8 mouse cellular contexts compared by ENCODE assay signal in the genomic region with DNA sequence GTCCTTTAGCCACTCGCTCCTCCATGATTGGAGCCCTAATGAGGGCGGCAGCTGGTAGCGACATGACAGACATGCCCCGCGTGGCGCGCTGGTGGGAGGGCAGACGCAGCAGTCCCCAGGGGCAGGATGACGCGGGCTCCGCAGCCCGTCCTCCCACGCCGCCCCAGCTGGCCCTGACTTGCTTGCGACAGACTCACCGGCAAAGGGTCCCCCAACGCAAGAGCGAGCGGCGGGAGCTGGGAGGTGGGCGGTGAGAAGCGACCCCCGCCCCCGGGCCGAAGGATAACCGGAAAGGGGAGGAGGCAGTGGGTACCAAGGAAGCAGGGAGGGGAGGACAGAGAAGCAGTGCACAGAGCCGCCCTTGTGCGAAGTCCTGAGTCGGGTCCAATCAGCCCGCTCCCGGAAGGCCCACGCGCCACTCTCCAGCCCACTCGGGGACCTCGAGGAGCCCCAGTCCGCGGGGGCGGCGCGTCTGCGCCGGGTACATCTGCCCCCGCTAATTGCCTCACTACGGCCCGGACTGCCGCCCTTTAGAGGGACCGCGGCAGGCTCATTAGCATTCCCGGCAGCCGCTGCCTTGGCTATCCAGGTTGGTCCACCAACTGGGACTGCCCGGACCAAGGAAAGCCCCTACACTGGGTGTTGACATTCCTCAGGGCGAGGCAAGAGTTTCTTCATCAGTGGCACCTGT. TPM values are rescaled to one million over a fixed set of nuclear protein-coding genes. Genes with fewer than 3 reads are reported as not detected.
A peak's percentile ranks its signal among the peaks of the same experiment; 100 is the strongest.
DNase-seq lines count a peak whose midpoint lies in the region; ATAC-seq lines count a peak whose summit lies in the region.

No protein-coding gene starts in this region.

- peak; percentile 70 for DNase-seq in CD4-positive, CD25-positive, alpha-beta regulatory T cell, adult 2 months (ENCODE audit: low read depth, low spot score)
- DNase-seq in adrenal gland, adult 2 months = peak; percentile 65
- peak; percentile 71 for DNase-seq in embryonic facial prominence, embryonic 10.5 days (ENCODE audit: low spot score)
- no peak for DNase-seq in heart, embryonic 10.5 days (ENCODE audit: low spot score)
- peak; percentile 82 for DNase-seq in neural tube, embryonic 11.5 days (ENCODE audit: low spot score)
- peak; percentile 28 for DNase-seq in yolk sac, embryonic 10.5 days (ENCODE audit: low spot score)

- H3K9ac ChIP-seq in kidney, embryonic 15.5 days = peak overlapping the region; percentile 47
- H3K9ac ChIP-seq in limb, embryonic 13.5 days = peak overlapping the region; percentile 66
- H3K9ac ChIP-seq in neural tube, embryonic 11.5 days (ENCODE audit: low read length) = peak overlapping the region; percentile 60

- under 1% methylated on average over 52 of the region's 52 CpGs for WGBS in embryonic facial prominence, embryonic 10.5 days
- under 1% methylated on average over 52 of the region's 52 CpGs for WGBS in heart, embryonic 10.5 days
- WGBS in kidney, embryonic 15.5 days = under 1% methylated on average over 52 of the region's 52 CpGs
- under 1% methylated on average over 52 of the region's 52 CpGs for WGBS in limb, embryonic 13.5 days
- under 1% methylated on average over 52 of the region's 52 CpGs for WGBS in neural tube, embryonic 11.5 days

- peak overlapping the region; percentile 97 for H3K4me2 ChIP-seq in kidney, embryonic 15.5 days
- H3K4me2 ChIP-seq in limb, embryonic 13.5 days (replicated peaks) = peak overlapping the region; percentile 99
- peak overlapping the region; percentile 96 for H3K4me2 ChIP-seq in neural tube, embryonic 11.5 days (ENCODE audit: low read depth)

- H3K4me3 ChIP-seq in embryonic facial prominence, embryonic 10.5 days = peak overlapping the region; percentile 66
- peak overlapping the region; percentile 71 for H3K4me3 ChIP-seq in heart, embryonic 10.5 days
- peak overlapping the region; percentile 52 for H3K4me3 ChIP-seq in kidney, embryonic 15.5 days (replicated peaks)
- H3K4me3 ChIP-seq in limb, embryonic 13.5 days = peak overlapping the region; percentile 56
- H3K4me3 ChIP-seq in neural tube, embryonic 11.5 days (ENCODE audit: low read depth, low read length) = peak overlapping the region; percentile 50

- H3K27me3 ChIP-seq in embryonic facial prominence, embryonic 10.5 days (replicated peaks; ENCODE audit: low read depth, poor library complexity, severe bottlenecking) = peaks cover 99% of the 10 kb centered on the region
- peaks cover 83% of the 10 kb centered on the region for H3K27me3 ChIP-seq in heart, embryonic 10.5 days (ENCODE audit: insufficient read depth, poor library complexity, severe bottlenecking)
- H3K27me3 ChIP-seq in kidney, embryonic 15.5 days = peaks cover 15% of the 10 kb centered on the region; the same call in 1 of the 2 replicates
- H3K27me3 ChIP-seq in limb, embryonic 13.5 days = peaks cover 52% of the 10 kb centered on the region
- H3K27me3 ChIP-seq in neural tube, embryonic 11.5 days (ENCODE audit: control insufficient read depth, insufficient read depth, low read length) = 0 out of 2 replicates have a peak, but pooled peaks cover 3% of the 10 kb centered on the region

- peaks cover 52% of the 10 kb centered on the region for H3K4me1 ChIP-seq in embryonic facial prominence, embryonic 10.5 days
- H3K4me1 ChIP-seq in heart, embryonic 10.5 days = peaks cover 36% of the 10 kb centered on the region
- H3K4me1 ChIP-seq in kidney, embryonic 15.5 days = peaks cover 34% of the 10 kb centered on the region
- H3K4me1 ChIP-seq in limb, embryonic 13.5 days = peaks cover 32% of the 10 kb centered on the region
- H3K4me1 ChIP-seq in neural tube, embryonic 11.5 days (ENCODE audit: control insufficient read depth, insufficient read depth, low read length) = peaks cover 12% of the 10 kb centered on the region

- H3K9me3 ChIP-seq in embryonic facial prominence, embryonic 10.5 days = 0 out of 2 replicates have a peak, but pooled peaks cover 3% of the 10 kb centered on the region
- H3K9me3 ChIP-seq in heart, embryonic 10.5 days = no peaks in the 10 kb centered on the region
- H3K9me3 ChIP-seq in kidney, embryonic 15.5 days (replicated peaks) = no peaks in the 10 kb centered on the region
- no peaks in the 10 kb centered on the region for H3K9me3 ChIP-seq in limb, embryonic 13.5 days
- no peaks in the 10 kb centered on the region for H3K9me3 ChIP-seq in neural tube, embryonic 11.5 days (ENCODE audit: control insufficient read depth, low read length)

- peak; percentile 70 for ATAC-seq in kidney, embryonic 15.5 days (replicated peaks; ENCODE audit: low FRiP score)
- peak; percentile 57 for ATAC-seq in limb, embryonic 13.5 days (ENCODE audit: low FRiP score, low read depth)
- peak; percentile 75 for ATAC-seq in neural tube, embryonic 11.5 days (ENCODE audit: insufficient read depth, low FRiP score, low TSS enrichment)

- no peaks in the 10 kb centered on the region for H3K36me3 ChIP-seq in embryonic facial prominence, embryonic 10.5 days (replicated peaks)
- H3K36me3 ChIP-seq in heart, embryonic 10.5 days = no peaks in the 10 kb centered on the region; the same call in 1 of the 2 replicates
- H3K36me3 ChIP-seq in kidney, embryonic 15.5 days = no peaks in the 10 kb centered on the region
- H3K36me3 ChIP-seq in limb, embryonic 13.5 days = no peaks in the 10 kb centered on the region
- no peaks in the 10 kb centered on the region for H3K36me3 ChIP-seq in neural tube, embryonic 11.5 days (ENCODE audit: control insufficient read depth, insufficient read depth, low read length)

- H3K27ac ChIP-seq in embryonic facial prominence, embryonic 10.5 days (replicated peaks) = peak overlapping the region; percentile 83
- peak overlapping the region; percentile 76 for H3K27ac ChIP-seq in heart, embryonic 10.5 days
- no peak overlapping the region; the same call in 1 of the 2 replicates for H3K27ac ChIP-seq in kidney, embryonic 15.5 days
- no peak overlapping the region for H3K27ac ChIP-seq in limb, embryonic 13.5 days
- H3K27ac ChIP-seq in neural tube, embryonic 11.5 days (ENCODE audit: low read depth, low read length) = peak overlapping the region; percentile 58; the same call in 1 of the 2 replicates

RNA-seq across cellular contexts. Expression of a gene that starts 46.8 kb away (rescaled TPM):
- total RNA-seq in adrenal gland, adult 2 months (2021) = 1 to 10 TPM; 1.2 to 2.5 TPM
- polyA plus RNA-seq in adrenal gland, adult 2 months (2012; rRNA removed) = 1.3 and 1.6 TPM in 2 replicates
- 0.96 and 1.1 TPM in 2 replicates for polyA plus RNA-seq in embryonic facial prominence, embryonic 10.5 days (2016; fragmentation: Nextera tagmentation; extraction: Ambion mirVana)
- 0.28 and 1.9 TPM in 2 replicates for polyA plus RNA-seq in heart, embryonic 10.5 days (2016; fragmentation: Nextera tagmentation; extraction: Ambion mirVana)
- polyA plus RNA-seq in kidney, embryonic 15.5 days (2015; fragmentation: Nextera tagmentation; extraction: Ambion mirVana) = 3.5 and 4.0 TPM in 2 replicates
- 2.6 and 2.7 TPM in 2 replicates for polyA plus RNA-seq in limb, embryonic 13.5 days (2015; fragmentation: Nextera tagmentation; extraction: Ambion mirVana)
- 1.4 and 2.5 TPM in 2 replicates for polyA plus RNA-seq in neural tube, embryonic 11.5 days (2014; fragmentation: Nextera tagmentation; extraction: Ambion mirVana)

Comparison
In these comparisons a context has a peak if more than half of its experiments do, and no peak if none do; other contexts are left out.
1. H3K27ac ChIP-seq: peak in embryonic facial prominence, embryonic 10.5 days (single experiment), heart, embryonic 10.5 days (single experiment) and neural tube, embryonic 11.5 days (single experiment); none in kidney, embryonic 15.5 days (single experiment) and limb, embryonic 13.5 days (single experiment).
2. Peak in every context shown above with its lines, with median percentiles within 50 percentile points of each other: H3K4me3 ChIP-seq, ATAC-seq, H3K4me2 ChIP-seq and H3K9ac ChIP-seq.